Mouse (Mus musculus): ENCODE data around the gene Scgb1a1. TPM values are rescaled to one million over a fixed set of nuclear protein-coding genes. Genes with fewer than 3 reads are reported as not detected.

Gene Scgb1a1
- total RNA-seq, 1 experiment from 2014 or later: not detected

DNA sequence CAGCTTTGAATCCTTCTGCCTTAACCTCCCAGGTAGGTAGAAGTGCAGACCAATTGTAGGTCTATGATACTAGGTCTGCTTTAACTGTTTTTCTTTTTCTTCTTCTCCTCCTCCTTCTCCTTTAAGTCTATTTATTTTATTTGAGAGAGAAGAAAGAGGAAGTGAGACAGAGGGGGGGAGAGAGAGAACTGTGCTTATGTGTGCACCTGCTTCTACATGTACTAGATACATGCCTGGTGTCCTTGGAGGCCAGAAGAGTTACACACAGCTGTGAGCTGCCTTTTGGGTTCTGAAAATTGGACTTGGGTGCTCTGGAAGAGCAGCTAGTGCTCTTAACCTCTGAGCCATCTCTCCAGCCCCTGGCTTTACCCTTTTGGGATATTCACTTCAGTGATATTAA is 46.7 kb downstream of the Scgb1a1 start:
- DNase-seq: no peak

DNA sequence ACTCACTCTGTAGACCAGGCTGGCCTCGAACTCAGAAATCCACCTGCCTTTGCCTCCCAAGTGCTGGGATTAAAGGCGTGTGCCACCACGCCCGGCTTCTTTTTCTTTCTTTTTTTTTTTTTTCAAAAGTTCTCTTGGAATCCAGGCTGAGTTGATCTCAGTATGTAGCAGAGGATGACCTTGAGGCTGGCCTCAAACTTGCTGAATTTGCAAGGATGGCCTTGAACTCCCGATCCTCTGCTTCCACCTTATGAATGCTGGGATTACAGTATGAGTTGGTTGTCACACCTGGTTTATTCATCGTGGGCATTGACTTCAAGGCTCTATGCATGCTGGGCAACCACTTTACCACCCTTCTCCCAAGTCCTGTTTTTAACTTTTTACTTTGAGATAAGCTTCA is 47.1 kb downstream of the Scgb1a1 start:
- no peak for DNase-seq

DNA sequence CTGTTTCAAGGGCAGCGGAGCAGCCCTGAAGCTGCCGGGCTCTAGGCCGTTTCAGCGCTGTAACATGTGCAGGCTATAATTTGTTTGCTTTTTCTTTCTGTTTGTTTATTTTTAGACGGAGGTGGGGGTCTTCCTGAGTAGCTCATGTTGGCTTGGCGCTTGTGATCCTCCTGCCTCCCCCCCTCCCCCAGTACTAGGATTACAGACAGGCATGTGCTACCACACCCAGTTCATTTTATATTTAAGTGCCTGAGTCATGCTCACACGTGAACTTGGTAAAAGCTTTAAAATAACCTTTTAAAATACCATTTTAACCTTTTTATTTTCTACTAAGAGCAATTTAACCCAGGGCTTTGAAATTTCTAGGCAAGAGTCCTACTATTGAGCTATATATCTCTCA is 47.8 kb downstream of the Scgb1a1 start:
- DNase-seq: no peak

DNA sequence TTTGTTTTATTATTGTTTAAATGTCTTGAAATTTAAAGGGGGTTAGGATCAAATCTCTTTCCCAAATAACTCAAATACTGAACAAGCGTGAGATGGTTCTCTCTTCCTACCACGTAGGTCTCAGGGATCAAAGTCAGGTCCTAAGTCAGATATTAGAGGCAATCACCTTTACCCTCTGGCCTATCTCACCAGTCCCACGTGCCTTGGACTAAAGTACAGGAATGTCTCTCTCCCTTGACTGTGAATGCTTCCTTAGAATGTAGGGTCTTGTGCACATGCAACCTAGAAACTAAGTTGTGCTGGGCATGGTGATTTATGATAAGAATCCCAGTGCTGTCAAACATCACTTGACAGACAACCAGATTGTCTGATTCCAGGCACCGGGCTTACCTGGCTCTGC is 48.5 kb downstream of the Scgb1a1 start:
- no peak for DNase-seq

DNA sequence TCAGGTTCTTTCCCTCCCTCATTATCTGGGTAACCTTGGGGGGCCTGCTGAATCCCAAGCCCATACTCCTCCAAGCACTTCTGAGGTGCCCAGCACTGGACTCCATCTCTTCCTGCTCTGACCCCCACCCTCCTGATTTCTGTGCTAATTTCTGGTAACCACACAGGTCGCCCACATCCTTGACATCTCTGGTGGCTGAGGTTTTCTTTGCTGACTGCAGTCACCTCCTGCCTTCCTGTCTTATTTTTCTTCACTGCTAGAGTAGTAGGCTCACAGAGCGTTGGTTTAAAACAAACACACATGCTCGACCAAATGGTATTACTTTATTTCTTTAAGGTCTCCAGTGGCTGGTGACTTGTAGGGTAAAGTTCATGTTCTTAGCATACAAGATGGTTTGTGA is 49.6 kb downstream of the Scgb1a1 start:
- no peak for DNase-seq

DNA sequence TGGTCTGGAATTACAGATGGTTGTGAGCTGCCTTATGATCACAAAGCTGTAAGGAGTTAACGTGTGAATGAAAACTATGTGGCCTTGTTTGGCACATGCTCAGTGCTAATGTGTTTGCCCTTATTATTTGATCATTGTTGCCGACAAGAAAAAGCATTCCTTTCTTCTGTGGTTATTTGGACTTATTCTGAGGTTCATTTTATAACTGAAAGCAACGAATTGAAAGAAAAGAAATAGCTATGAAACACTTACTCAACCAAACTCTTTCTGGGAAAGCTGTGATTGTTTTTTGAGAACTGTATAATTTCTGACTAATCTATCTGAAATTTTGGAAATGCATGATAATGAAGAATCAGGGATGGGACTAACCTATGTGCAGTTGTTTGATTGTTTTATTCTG is 52.7 kb downstream of the Scgb1a1 start:
- no peak for DNase-seq

DNA sequence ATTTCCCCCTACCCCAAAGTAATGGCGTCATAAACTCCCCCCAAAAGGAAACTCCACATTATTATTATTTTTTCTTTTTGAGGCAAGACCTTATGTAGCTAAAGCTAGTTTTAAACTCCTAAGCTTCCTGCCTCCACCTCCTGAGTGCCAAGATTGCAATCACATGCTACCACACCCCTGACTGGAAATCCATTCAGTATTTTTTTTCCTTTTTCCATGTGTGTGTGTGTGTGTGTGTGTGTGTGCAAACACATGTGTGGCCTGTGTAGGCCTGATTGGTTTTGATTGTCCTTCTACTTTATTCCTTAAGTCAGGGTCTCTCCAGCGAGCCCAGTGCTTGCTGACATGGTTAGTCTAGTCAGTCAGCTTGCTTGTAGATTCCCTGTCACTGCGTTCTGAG is 53.3 kb downstream of the Scgb1a1 start:
- DNase-seq: no peak

Other genes starting within 250 kb of the Scgb1a1 start
- 5.3 and 6.1 TPM in 2 replicates for gene Gng3, start 248.8 kb downstream of the Scgb1a1 start, total RNA-seq (2021)
- 1.4 and 1.8 TPM in 2 replicates for gene Lrrn4cl, start 237.2 kb downstream of the Scgb1a1 start, total RNA-seq (2021)
- 206 and 217 TPM in 2 replicates for gene Ubxn1, start 216.5 kb downstream of the Scgb1a1 start, total RNA-seq (2021)
- gene Uqcc3, start 207.0 kb downstream of the Scgb1a1 start, total RNA-seq (2021): 70.0 and 72.2 TPM in 2 replicates
- gene Lbhd1, start 204.2 kb downstream of the Scgb1a1 start, total RNA-seq (2021): 5.9 and 23.7 TPM in 2 replicates
- not detected in 2 replicates for gene Gm49403, start 204.0 kb downstream of the Scgb1a1 start, total RNA-seq (2021)
- 48.8 and 57.4 TPM in 2 replicates for gene 1810009A15Rik, start 199.1 kb downstream of the Scgb1a1 start, total RNA-seq (2021)
- gene Gm49416, start 199.0 kb downstream of the Scgb1a1 start, total RNA-seq (2021): not detected in 2 replicates
- 23.5 and 26.7 TPM in 2 replicates for gene Ints5, start 195.0 kb downstream of the Scgb1a1 start, total RNA-seq (2021)
- gene Ganab, start 189.9 kb downstream of the Scgb1a1 start, total RNA-seq (2021): 196 and 200 TPM in 2 replicates
- 58.5 and 60.9 TPM in 2 replicates for gene B3gat3, start 167.6 kb downstream of the Scgb1a1 start, total RNA-seq (2021)
- gene Rom1, start 158.6 kb downstream of the Scgb1a1 start, total RNA-seq (2021): 33.4 and 33.8 TPM in 2 replicates
- gene Eml3, start 158.4 kb downstream of the Scgb1a1 start, total RNA-seq (2021): 57.2 and 67.5 TPM in 2 replicates
- gene Mta2, start 146.1 kb downstream of the Scgb1a1 start, total RNA-seq (2021): 98.6 and 104 TPM in 2 replicates
- gene Tut1, start 134.1 kb downstream of the Scgb1a1 start, total RNA-seq (2021): 23.1 and 23.6 TPM in 2 replicates
- 327 and 416 TPM in 2 replicates for gene Eef1g, start 120.9 kb downstream of the Scgb1a1 start, total RNA-seq (2021)
- gene Ahnak, start 98.7 kb downstream of the Scgb1a1 start, total RNA-seq (2021): 93.0 and 106 TPM in 2 replicates
- 8.0 and 12.2 TPM in 2 replicates for gene Asrgl1, start 47.7 kb upstream of the Scgb1a1 start, total RNA-seq (2021)